Mouse (Mus musculus): Measurements from ENCODE around the gene 9230110F15Rik.
"Not testable (repeated sequence)": the region's sequence is repeated elsewhere in the genome, so short reads cannot be mapped to it uniquely, and the experiment has no call there.

The 9230110F15Rik gene

DNA sequence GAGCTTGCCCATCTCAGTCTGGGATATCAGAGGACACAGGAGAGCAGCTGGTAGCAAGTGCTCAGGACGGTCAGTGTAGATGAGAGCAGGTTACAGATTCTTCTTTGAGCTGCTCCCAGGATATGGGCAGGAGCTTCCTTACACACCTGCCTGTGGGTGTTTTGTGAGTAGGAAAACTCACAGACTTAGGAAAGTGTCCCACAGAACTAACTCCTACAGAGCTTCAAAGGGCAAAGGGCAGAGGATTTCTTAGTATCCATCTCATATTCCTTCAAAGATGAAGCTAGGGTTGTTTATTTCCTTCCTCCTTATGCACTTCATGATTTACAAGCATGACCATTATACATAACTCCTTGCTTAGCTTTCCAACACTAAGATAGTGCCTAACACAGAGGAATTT is at the start of gene 9230110F15Rik:
Gene 9230110F15Rik, minus strand, starts transcription at position 101 of the 400 bp plus-strand sequence.
- DNase-seq (ENCODE audit: low read depth, low spot score): no peak

DNA sequence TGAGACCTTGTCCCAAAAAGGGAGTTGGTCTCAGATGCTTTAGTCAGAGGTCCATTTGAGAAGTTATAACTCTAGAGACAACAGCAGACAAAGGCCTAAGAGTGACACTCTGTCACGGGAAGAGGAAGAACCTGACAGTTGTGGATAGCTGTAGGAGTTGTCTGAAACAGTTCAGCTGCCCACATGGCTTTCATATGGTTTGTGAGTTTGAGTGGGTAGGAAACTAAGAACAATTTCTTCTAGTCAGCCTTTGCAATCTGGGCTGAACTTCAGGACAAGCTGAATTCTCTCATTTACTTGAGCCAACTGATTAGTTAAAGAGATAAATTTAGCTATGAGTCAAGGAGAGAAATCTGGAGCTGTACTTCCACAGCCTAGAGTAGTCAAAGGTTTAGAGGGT is 49.2 kb upstream of the 9230110F15Rik start:
- DNase-seq (ENCODE audit: low read depth, low spot score): not testable (repeated sequence)

DNA sequence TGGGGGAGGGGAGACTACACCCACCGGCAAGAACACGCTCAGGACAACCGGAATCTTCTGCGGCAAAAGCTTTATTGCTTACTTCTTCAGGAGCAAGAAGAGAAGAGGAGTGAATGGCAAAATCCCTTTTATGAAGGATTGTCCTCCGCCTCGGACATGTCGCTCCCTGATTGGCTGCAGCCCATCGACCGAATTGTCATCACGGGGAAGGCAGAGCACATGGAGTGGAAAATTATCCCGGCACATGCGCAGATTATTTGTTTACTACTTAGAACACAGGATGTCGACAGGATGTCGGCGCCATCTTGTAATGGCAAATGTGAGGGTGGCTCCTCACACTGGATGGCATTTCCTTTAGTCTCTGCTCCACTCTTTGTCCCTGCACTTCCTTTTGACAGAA is 26.1 kb downstream of the 9230110F15Rik start:
- DNase-seq (ENCODE audit: low read depth, low spot score): not testable (repeated sequence)

DNA sequence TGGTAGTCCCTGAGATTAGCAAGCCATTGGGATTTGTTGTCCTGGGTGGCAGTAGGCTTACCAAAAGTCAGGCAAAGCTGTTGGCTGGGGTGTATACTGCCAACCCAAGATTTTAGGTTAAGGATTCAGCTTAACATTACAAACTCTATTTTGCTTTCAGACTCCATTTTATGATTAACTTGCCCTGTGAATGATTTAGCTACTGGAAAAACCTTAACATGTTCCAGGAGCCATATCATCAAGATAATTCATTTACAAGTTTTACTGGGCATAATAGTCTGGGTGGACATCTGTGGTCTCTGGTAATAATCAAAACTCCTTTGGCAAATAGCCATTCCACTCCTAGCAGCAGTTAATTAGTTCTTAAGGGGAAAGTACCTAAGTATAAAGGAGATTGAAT is 45.8 kb downstream of the 9230110F15Rik start:
- no peak for DNase-seq (ENCODE audit: low read depth, low spot score)

DNA sequence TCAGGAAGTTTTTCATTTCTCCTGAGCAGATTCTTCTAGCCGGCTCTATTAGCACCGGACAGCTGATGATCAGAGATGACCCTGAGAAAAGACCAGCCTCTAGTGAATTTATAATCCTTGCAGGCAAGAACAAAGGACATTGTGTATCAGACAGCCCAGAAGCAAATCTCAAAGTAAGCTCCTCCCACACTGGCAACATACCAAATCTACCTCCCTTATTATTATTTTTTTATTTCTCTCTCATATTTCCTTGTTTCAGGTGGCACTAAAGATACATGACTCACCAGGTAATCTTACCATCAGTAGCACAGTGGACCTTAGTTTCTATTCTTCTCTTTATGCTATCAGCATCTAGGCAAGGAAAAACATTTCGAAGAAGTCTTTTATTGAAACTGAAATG is 53.9 kb downstream of the 9230110F15Rik start, which contains the start of the genes Gm27235 and D730048I06Rik:
Gene Gm27235, minus strand, starts transcription at position 101 of the 400 bp plus-strand sequence.
Gene D730048I06Rik, minus strand, starts transcription at position 112 of the 400 bp plus-strand sequence.
- DNase-seq (ENCODE audit: low read depth, low spot score): no peak
